Mouse (Mus musculus): ENCODE measurements at regions not wholly inside any gene's neighbourhood (a gene's known extent, or its start where the extent isn't known, plus 50 kb on each side); places are given as distances from the start of the nearest gene placed in this dataset.

- DNase-seq (ENCODE audit: extremely low read depth, low read depth, low spot score): no peak
Observed at GRCm38 (mm10) chr9:122625081-122625480, 122.1 kb upstream of the Topaz1 start.

- DNase-seq (ENCODE audit: extremely low read depth, low read depth, low spot score): no peak
Observed at GRCm38 (mm10) chr9:122626346-122626745, 120.8 kb upstream of the Topaz1 start.

GRCm38 (mm10) chr9:122629171-122629904 lies 117.8 kb upstream of the Topaz1 start:
- no peak for DNase-seq (ENCODE audit: extremely low read depth, low read depth, low spot score)

GRCm38 (mm10) chr9:122631793-122632192 lies 115.4 kb upstream of the Topaz1 start:
- no peak for DNase-seq (ENCODE audit: extremely low read depth, low read depth, low spot score)

- DNase-seq (ENCODE audit: extremely low read depth, low read depth, low spot score): no peak
Observed at GRCm38 (mm10) chr9:122633484-122633883, 113.7 kb upstream of the Topaz1 start.

- DNase-seq (ENCODE audit: extremely low read depth, low read depth, low spot score): peak; percentile 46
Observed at GRCm38 (mm10) chr9:122635138-122635964, 111.8 kb upstream of the Topaz1 start.

- DNase-seq (ENCODE audit: extremely low read depth, low read depth, low spot score): no peak
Observed at GRCm38 (mm10) chr9:122637591-122637990, 109.6 kb upstream of the Topaz1 start.

GRCm38 (mm10) chr9:122639239-122639638 lies 107.9 kb upstream of the Topaz1 start:
- no peak for DNase-seq (ENCODE audit: extremely low read depth, low read depth, low spot score)

- DNase-seq (ENCODE audit: extremely low read depth, low read depth, low spot score): no peak
Observed at GRCm38 (mm10) chr9:122642913-122643312, 104.2 kb upstream of the Topaz1 start.

- no peak for DNase-seq (ENCODE audit: extremely low read depth, low read depth, low spot score)
Observed at GRCm38 (mm10) chr9:122645569-122645968, 101.6 kb upstream of the Topaz1 start.

- no peak for DNase-seq (ENCODE audit: extremely low read depth, low read depth, low spot score)
Observed at GRCm38 (mm10) chr9:122650862-122651261, 96.3 kb upstream of the Topaz1 start.

GRCm38 (mm10) chr9:122655583-122655982 lies 91.6 kb upstream of the Topaz1 start:
- no peak for DNase-seq (ENCODE audit: extremely low read depth, low read depth, low spot score)

- DNase-seq (ENCODE audit: extremely low read depth, low read depth, low spot score): no peak
Observed at GRCm38 (mm10) chr9:122660050-122660449, 87.1 kb upstream of the Topaz1 start.

GRCm38 (mm10) chr9:122666978-122667645 lies 80.0 kb upstream of the Topaz1 start:
- no peak for DNase-seq (ENCODE audit: extremely low read depth, low read depth, low spot score)

GRCm38 (mm10) chr9:122667646-122667981 lies 79.5 kb upstream of the Topaz1 start:
- DNase-seq (ENCODE audit: extremely low read depth, low read depth, low spot score): no peak

- no peak for DNase-seq (ENCODE audit: extremely low read depth, low read depth, low spot score)
Observed at GRCm38 (mm10) chr9:122673777-122674176, 73.4 kb upstream of the Topaz1 start.

- peak; percentile 81 for DNase-seq (ENCODE audit: extremely low read depth, low read depth, low spot score)
Observed at GRCm38 (mm10) chr9:122678001-122678696, 69.0 kb upstream of the Topaz1 start.

GRCm38 (mm10) chr9:122687170-122687569 lies 60.0 kb upstream of the Topaz1 start:
- no peak for DNase-seq (ENCODE audit: extremely low read depth, low read depth, low spot score)

- DNase-seq (ENCODE audit: extremely low read depth, low read depth, low spot score): no peak
Observed at GRCm38 (mm10) chr9:122691879-122692278, 55.3 kb upstream of the Topaz1 start.

- DNase-seq (ENCODE audit: extremely low read depth, low read depth, low spot score): no peak
Observed at GRCm38 (mm10) chr9:122695724-122696123, 51.4 kb upstream of the Topaz1 start.

Data from fat pad, adult 2 months (tissue).